Mouse (Mus musculus): ENCODE measurements around the gene Cks1b. TPM values are rescaled to one million over a fixed set of nuclear protein-coding genes. Genes with fewer than 3 reads are reported as not detected.

Cks1b gene
- polyA plus RNA-seq, 1 experiment: 50.9 TPM

- whole genome bisulfite sequencing: 76% methylated on average over 16 of the region's 16 CpGs
- no peak for DNase-seq (ENCODE audit: low read depth, low spot score)
Observed at GRCm38 (mm10) chr3:89408448-89408847, 9.7 kb downstream of the Cks1b start.

DNA sequence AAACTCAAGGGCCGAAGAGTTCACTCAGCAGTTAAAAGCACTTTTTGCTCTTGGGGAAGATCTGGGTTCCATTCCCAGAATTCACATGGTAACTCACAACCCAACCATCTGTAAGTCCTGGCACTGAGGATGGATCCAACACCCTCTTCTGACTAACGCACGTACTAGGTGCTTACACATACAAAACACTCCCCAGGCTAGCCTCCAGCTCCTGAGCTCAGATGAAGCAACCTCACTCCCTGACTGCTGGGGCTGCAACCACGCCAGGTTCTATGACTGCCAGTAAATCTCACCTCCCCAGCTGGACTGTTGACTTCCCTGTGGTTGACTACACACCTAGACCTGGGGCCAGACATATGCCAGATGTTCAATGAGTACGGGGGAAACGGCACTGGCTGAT, 11.3 kb downstream of the Cks1b start:
- 70% methylated on average over 6 of the region's 6 CpGs for WGBS
- no peak for DNase-seq (ENCODE audit: low read depth, low spot score)

GRCm38 (mm10) chr3:89402693-89403092, 15.5 kb downstream of the Cks1b start, which contains the start of gene Lenep:
TSS of gene Lenep (minus strand) at chr3:89402793.
- 83% methylated on average over 5 of the region's 5 CpGs for WGBS
- DNase-seq (ENCODE audit: low read depth, low spot score): no peak

- WGBS: 80% methylated on average over 7 of the region's 7 CpGs
- DNase-seq (ENCODE audit: low read depth, low spot score): no peak
Observed at GRCm38 (mm10) chr3:89401329-89401728, 16.9 kb downstream of the Cks1b start.

- 2% methylated on average over 4 of the region's 4 CpGs for WGBS
- no peak for DNase-seq (ENCODE audit: low read depth, low spot score)
Observed at GRCm38 (mm10) chr3:89396654-89397005, 21.6 kb downstream of the Cks1b start.

GRCm38 (mm10) chr3:89395806-89396653, 22.2 kb downstream of the Cks1b start:
- DNase-seq (ENCODE audit: low read depth, low spot score): no peak
- WGBS: 1% methylated on average over 44 of the region's 44 CpGs

GRCm38 (mm10) chr3:89395419-89395805, 22.8 kb downstream of the Cks1b start:
- DNase-seq (ENCODE audit: low read depth, low spot score): no peak
- 3% methylated on average over 10 of the region's 10 CpGs for WGBS

- WGBS: 1% methylated on average over 12 of the region's 12 CpGs
- DNase-seq (ENCODE audit: low read depth, low spot score): no peak
Observed at GRCm38 (mm10) chr3:89394894-89395256, 23.3 kb downstream of the Cks1b start.

DNA sequence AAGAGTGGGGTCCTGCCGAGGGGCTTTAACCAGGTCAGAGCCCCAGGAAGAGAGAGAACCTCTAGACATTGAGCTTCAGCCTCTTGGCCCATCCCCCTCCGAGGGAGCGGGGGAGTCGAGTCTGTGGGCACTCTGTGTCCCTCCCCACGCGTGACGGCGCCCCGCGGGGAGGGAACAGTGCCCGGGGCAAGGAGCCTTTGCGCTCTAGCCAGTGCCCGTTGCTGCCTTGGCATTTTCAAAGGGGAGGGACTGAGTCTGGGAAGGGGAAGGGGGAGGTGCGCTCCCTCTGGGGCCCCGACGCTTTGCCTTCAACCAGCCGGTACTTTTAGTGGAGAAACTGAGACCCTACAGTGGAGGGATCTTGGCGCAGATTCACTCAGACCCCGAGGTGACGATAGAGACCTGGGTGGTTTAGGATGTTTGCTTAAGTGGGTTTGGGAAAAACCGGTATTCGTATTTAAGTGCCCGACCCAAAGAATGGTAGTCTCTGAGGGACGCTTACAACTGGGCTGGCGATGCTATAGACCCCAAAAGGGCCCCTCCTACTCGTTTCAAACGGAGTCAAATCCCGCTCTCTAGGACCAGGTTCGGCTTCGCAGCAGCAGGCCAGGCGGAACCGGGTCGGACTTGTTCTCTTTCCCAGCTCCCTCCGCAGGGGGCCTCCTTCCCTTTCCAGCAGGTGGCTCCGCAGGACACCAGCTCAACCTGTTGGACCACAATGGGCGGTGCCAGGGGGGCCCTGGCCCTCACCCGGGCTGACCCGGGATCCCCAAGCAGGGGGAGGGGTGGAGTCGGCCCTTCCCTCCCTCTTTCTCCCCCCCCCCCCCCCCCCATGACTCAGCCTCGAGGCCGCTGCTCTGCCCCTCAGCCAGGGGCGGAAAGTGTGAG, 23.9 kb downstream of the Cks1b start, which contains the start of gene Zbtb7b:
Zbtb7b (minus strand) TSS at position 771 of the 888 bp plus-strand sequence.
- WGBS: under 1% methylated on average over 41 of the region's 42 CpGs
- no peak for DNase-seq (ENCODE audit: low read depth, low spot score)

DNA sequence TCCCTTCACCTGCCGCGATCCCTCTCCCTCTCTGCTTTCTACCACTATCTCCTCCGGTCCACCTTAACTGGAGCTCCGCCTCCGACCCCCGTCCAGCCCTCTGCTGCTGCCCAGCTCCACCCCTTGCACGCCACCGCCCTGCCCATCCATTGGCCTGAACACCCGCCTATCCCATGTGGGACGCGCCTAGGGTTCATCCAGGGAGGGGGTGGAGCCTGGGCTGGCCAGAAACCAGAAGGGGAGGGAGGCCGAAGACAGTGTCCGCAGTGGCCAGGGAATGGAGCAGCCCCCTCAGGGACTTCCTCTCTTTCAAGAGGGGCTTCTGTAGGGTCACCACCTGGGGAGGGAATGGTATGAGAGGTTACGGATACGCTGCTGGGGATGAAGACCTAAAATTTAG, 24.6 kb downstream of the Cks1b start:
- DNase-seq (ENCODE audit: low read depth, low spot score): peak; percentile 87
- whole genome bisulfite sequencing: under 1% methylated on average over 15 of the region's 15 CpGs

- no peak for DNase-seq (ENCODE audit: low read depth, low spot score)
- WGBS: under 1% methylated on average over 23 of the region's 24 CpGs
Observed at GRCm38 (mm10) chr3:89392871-89393311, 25.3 kb downstream of the Cks1b start.

DNA sequence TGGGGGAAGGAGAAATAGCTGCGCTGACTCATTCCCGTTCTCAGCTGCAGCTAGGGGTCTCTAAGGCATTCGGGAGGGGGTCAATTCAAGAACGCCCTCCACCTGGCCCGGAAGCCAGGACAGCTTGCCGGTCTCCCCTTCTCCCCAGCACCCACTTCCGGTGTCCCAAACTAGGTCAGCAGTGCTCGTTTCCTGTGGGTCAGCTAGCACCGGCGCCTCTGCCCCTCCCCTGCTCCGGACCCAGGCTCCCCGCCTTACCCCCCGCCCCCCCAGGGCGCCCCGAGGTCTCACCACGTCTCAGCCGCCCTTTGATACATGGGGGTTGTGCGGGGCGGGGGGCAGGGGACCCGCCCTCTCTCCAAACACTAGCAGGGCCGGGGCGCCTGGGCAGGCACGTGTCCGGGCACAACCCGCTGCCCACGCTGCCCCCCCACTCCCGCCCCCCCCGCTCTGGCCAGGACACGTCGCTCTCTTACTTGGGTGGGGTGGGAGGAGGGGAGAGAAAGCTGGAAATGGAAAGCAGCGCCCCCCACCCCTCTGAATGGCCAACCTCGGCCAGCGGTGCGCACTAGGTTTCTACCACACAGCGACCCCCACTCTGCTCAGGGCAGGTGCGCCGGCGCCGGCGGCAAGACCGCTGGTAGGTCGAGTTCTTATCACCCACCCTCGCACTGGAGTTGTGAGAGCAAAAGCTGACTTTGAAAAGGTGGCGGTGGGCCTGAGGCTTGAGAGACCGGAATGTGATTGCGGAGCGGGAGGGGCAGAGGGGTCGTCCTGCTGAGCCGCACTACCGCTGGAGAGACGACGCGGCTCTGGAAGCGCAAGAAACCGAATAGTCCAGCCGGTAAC, 26.3 kb downstream of the Cks1b start:
- 1% methylated on average over 46 of the region's 56 CpGs for WGBS
- no peak for DNase-seq (ENCODE audit: low read depth, low spot score)

- WGBS: 7% methylated on average over 19 of the region's 19 CpGs
- no peak for DNase-seq (ENCODE audit: low read depth, low spot score)
Observed at GRCm38 (mm10) chr3:89390699-89391662, 27.2 kb downstream of the Cks1b start.

DNA sequence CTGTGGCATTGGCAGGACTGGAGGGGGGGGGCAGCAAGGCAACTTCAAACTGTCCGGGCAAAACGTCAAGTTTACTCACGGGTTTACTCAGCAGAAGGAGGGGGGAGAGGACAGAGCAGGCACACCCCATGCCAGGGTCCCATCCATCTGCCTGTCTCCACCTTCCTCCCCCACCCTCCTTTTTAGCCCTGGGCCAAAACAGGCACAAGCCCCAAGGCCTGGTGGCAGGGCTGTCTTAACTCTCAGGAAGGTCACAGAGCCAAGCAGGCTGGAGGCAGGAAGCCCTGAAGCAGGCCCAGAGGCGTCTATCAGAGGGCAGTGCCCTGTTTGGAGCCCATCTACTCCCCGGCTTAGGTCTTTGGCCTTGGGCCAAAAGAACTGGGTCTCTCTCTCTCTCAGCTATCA, 28.1 kb downstream of the Cks1b start:
- 9% methylated on average over 5 of the region's 5 CpGs for WGBS
- no peak for DNase-seq (ENCODE audit: low read depth, low spot score)

DNA sequence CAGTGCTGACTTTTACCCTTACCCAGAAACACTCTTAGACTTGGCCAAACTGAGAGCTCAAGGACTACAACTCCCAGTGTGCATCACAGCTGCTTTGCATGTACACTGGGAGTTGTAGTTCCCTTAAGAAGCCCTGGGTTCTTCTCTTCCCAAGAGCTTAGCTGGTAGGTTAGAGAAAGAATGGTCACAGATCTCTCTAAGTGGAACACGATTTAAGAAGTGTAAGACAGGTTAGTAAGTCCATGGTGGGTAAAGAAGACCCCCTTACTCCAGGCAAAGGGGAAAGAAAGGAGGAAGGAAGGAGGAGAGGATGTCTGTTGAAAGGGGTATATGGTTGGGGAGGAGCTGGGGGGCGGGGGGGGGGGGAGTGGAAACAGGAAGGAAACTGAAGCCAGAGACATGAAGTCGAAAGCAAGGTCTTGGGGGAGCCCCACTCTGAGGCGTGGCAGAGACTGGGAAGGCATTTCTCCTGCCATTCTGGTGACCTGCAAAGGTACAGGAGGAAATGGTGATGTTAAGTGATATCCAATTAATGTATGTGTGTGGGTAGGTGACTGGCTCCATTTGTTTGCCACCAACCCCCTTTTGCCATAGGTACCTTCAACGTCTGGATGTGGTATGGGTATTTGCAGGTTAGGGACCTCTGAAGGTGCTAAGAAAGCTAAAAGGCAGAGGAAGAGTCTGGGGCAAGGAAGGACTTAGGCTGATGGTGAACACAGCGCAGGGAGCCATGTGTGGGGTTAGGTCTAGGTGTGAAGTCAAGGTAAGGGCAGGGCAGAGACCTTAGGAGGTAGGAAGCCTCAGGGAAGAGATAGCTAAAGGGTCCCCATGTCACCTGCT, 29.1 kb downstream of the Cks1b start:
- DNase-seq (ENCODE audit: low read depth, low spot score): no peak
- WGBS: 27% methylated on average over 6 of the region's 6 CpGs

GRCm38 (mm10) chr3:89388134-89388881, 29.9 kb downstream of the Cks1b start:
- whole genome bisulfite sequencing: 26% methylated on average over 11 of the region's 11 CpGs
- peak; percentile 92 for DNase-seq (ENCODE audit: low read depth, low spot score)

GRCm38 (mm10) chr3:89387632-89388031, 30.6 kb downstream of the Cks1b start:
- DNase-seq (ENCODE audit: low read depth, low spot score): no peak
- 30% methylated on average over 11 of the region's 11 CpGs for WGBS

Measured in large intestine, adult 2 months (tissue).